Comparison of ENCODE assay signal across 13 mouse cellular contexts in the genomic region with DNA sequence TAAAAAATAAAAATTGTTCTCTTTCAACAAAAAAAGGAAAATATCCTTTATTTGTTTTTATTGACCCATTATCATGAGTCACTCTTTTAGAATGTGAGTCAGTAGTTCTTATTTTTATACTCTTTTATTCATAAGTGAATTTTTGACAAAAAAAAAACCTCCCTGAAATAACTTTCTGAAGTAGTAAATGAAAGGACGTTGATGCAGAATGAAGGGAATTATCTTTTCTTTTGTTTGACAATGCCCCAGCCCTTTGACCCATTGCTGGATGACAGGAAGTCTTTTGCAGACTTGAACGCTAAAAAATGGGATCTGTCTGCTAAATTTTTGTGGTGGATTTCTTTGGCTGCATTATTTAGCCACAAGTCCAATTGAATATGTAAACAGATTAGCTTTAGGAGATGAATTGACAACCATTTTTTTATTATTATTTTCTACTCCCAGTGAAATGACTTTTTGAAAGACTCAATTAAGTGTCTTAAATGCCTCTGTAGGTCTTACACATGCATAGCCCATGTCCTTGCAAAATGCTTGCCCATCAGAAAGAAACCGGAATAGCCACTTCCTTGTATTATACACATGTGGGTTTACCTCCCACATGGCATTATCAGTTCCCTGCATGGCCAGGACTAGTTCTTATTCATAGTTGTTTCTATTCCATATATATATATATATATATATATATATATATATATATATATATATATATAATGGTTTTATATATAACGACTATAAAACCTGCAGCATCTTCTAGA. TPM values are rescaled to one million over a fixed set of nuclear protein-coding genes. Genes with fewer than 3 reads are reported as not detected.
DNase-seq lines count a peak whose midpoint lies in the region; ATAC-seq and TF ChIP-seq lines count a peak whose summit lies in the region.
"Had no signal": no experiment of that assay in that cellular context is flagged by ENCODE, and none has a peak within 500 bp of the region (broad histone marks: within the 10 kb centered on the region; RNA-seq: fewer than 3 reads in every experiment).

No protein-coding gene starts in this region.

- ATAC-seq in forebrain, embryonic 12.5 days (ENCODE audit: low FRiP score) = no peak
- ATAC-seq in forebrain, embryonic 15.5 days (replicated peaks) = no peak
- ATAC-seq in hindbrain, embryonic 13.5 days (ENCODE audit: low FRiP score) = no peak
- ATAC-seq in hindbrain, embryonic 14.5 days (ENCODE audit: low FRiP score) = no peak
- ATAC-seq in midbrain, embryonic 12.5 days (ENCODE audit: low FRiP score, low read depth) = no peak
- ATAC-seq in midbrain, embryonic 16.5 days = no peak
- ATAC-seq in activated CD4-positive, CD25-positive, alpha-beta regulatory T cell, adult 4 months = no peak
- ATAC-seq: Patski had no signal

- H3K79me2 ChIP-seq in myocyte (ENCODE audit: control insufficient read depth, insufficient read depth) = no peaks in the 10 kb centered on the region

- no peak overlapping the region for H3K9ac ChIP-seq in forebrain, embryonic 12.5 days
- no peak overlapping the region for H3K9ac ChIP-seq in forebrain, embryonic 15.5 days (replicated peaks)
- H3K9ac ChIP-seq in hindbrain, embryonic 13.5 days = no peak overlapping the region
- no peak overlapping the region for H3K9ac ChIP-seq in hindbrain, embryonic 14.5 days
- no peak overlapping the region for H3K9ac ChIP-seq in midbrain, embryonic 12.5 days (replicated peaks)
- no peak overlapping the region for H3K9ac ChIP-seq in midbrain, embryonic 16.5 days (ENCODE audit: low read depth, low read length)
- H3K9ac ChIP-seq: forebrain, embryonic 13.5 days had no signal

- peaks cover 27% of the 10 kb centered on the region for H3K4me1 ChIP-seq in forebrain, embryonic 12.5 days
- H3K4me1 ChIP-seq in forebrain, embryonic 15.5 days = peaks cover 23% of the 10 kb centered on the region
- peaks cover 14% of the 10 kb centered on the region; the same call in 1 of the 2 replicates for H3K4me1 ChIP-seq in hindbrain, embryonic 13.5 days (replicated peaks)
- H3K4me1 ChIP-seq in hindbrain, embryonic 14.5 days (replicated peaks; ENCODE audit: control insufficient read depth, insufficient read depth, low read length) = peaks cover 11% of the 10 kb centered on the region; the same call in 1 of the 2 replicates
- peaks cover 29% of the 10 kb centered on the region for H3K4me1 ChIP-seq in midbrain, embryonic 12.5 days
- peaks cover 3% of the 10 kb centered on the region for H3K4me1 ChIP-seq in midbrain, embryonic 16.5 days (ENCODE audit: control insufficient read depth, insufficient read depth, low read length)

- WGBS in forebrain, embryonic 12.5 days = 37% methylated on average over 4 of the region's 4 CpGs
- WGBS in forebrain, embryonic 15.5 days = 42% methylated on average over 4 of the region's 4 CpGs
- WGBS in hindbrain, embryonic 13.5 days = 39% methylated on average over 4 of the region's 4 CpGs
- 41% methylated on average over 4 of the region's 4 CpGs for WGBS in hindbrain, embryonic 14.5 days
- 35% methylated on average over 4 of the region's 4 CpGs for WGBS in midbrain, embryonic 12.5 days
- WGBS in midbrain, embryonic 16.5 days = 34% methylated on average over 4 of the region's 4 CpGs

- H3K27me3 ChIP-seq in forebrain, embryonic 12.5 days = no peaks in the 10 kb centered on the region
- H3K27me3 ChIP-seq in forebrain, embryonic 15.5 days = no peaks in the 10 kb centered on the region
- H3K27me3 ChIP-seq in hindbrain, embryonic 13.5 days = no peaks in the 10 kb centered on the region
- H3K27me3 ChIP-seq in hindbrain, embryonic 14.5 days (ENCODE audit: control insufficient read depth, insufficient read depth, low read length) = no peaks in the 10 kb centered on the region
- no peaks in the 10 kb centered on the region for H3K27me3 ChIP-seq in midbrain, embryonic 12.5 days
- no peaks in the 10 kb centered on the region for H3K27me3 ChIP-seq in midbrain, embryonic 16.5 days (ENCODE audit: control insufficient read depth, insufficient read depth, low read depth, low read length)
- no peaks in the 10 kb centered on the region for H3K27me3 ChIP-seq in myocyte (ENCODE audit: control insufficient read depth, insufficient read depth, insufficient read length)
- H3K27me3 ChIP-seq: forebrain, embryonic 13.5 days; kidney, embryonic 15.5 days; Patski had no signal

- H3K9me3 ChIP-seq in forebrain, embryonic 12.5 days = no peaks in the 10 kb centered on the region
- no peaks in the 10 kb centered on the region for H3K9me3 ChIP-seq in forebrain, embryonic 15.5 days
- no peaks in the 10 kb centered on the region for H3K9me3 ChIP-seq in hindbrain, embryonic 13.5 days
- no peaks in the 10 kb centered on the region for H3K9me3 ChIP-seq in hindbrain, embryonic 14.5 days (ENCODE audit: control insufficient read depth, low read length)
- H3K9me3 ChIP-seq in midbrain, embryonic 12.5 days = no peaks in the 10 kb centered on the region
- no peaks in the 10 kb centered on the region for H3K9me3 ChIP-seq in midbrain, embryonic 16.5 days (replicated peaks; ENCODE audit: control insufficient read depth, low read length, poor library complexity, severe bottlenecking)
- H3K9me3 ChIP-seq: forebrain, embryonic 13.5 days; kidney, embryonic 15.5 days had no signal

- H3ac ChIP-seq in myocyte (ENCODE audit: control insufficient read depth, insufficient read length) = no peak overlapping the region

- TF ChIP-seq POLR2A in myocyte (IDR thresholded peaks at IDR 0.05; ENCODE audit: insufficient read length, low read depth) = no peak

- no peak overlapping the region for H3K4me3 ChIP-seq in forebrain, embryonic 12.5 days (replicated peaks)
- no peak overlapping the region for H3K4me3 ChIP-seq in forebrain, embryonic 15.5 days
- no peak overlapping the region for H3K4me3 ChIP-seq in hindbrain, embryonic 13.5 days
- no peak overlapping the region for H3K4me3 ChIP-seq in hindbrain, embryonic 14.5 days (replicated peaks; ENCODE audit: low read length)
- no peak overlapping the region for H3K4me3 ChIP-seq in midbrain, embryonic 12.5 days
- no peak overlapping the region for H3K4me3 ChIP-seq in midbrain, embryonic 16.5 days (ENCODE audit: low read depth, low read length)
- H3K4me3 ChIP-seq in myocyte = peak overlapping the region; percentile 42

- no peak overlapping the region for H3K27ac ChIP-seq in forebrain, embryonic 12.5 days
- no peak overlapping the region for H3K27ac ChIP-seq in forebrain, embryonic 15.5 days (replicated peaks)
- no peak overlapping the region for H3K27ac ChIP-seq in hindbrain, embryonic 13.5 days
- no peak overlapping the region for H3K27ac ChIP-seq in hindbrain, embryonic 14.5 days
- H3K27ac ChIP-seq in midbrain, embryonic 12.5 days (replicated peaks) = 0 out of 2 replicates have a peak overlapping the region, but pooled peaks have one; percentile 52
- no peak overlapping the region for H3K27ac ChIP-seq in midbrain, embryonic 16.5 days (ENCODE audit: low read length)
- H3K27ac ChIP-seq: liver, embryonic 14.5 days had no signal

- H3K4me2 ChIP-seq in forebrain, embryonic 12.5 days = peak overlapping the region; percentile 51; the same call in 1 of the 2 replicates
- H3K4me2 ChIP-seq in forebrain, embryonic 15.5 days (replicated peaks) = no peak overlapping the region
- peak overlapping the region; percentile 48; the same call in 1 of the 2 replicates for H3K4me2 ChIP-seq in hindbrain, embryonic 13.5 days
- no peak overlapping the region for H3K4me2 ChIP-seq in hindbrain, embryonic 14.5 days (replicated peaks)
- peak overlapping the region; percentile 51; the same call in 1 of the 2 replicates for H3K4me2 ChIP-seq in midbrain, embryonic 12.5 days (replicated peaks)
- no peak overlapping the region; the same call in 1 of the 2 replicates for H3K4me2 ChIP-seq in midbrain, embryonic 16.5 days (ENCODE audit: low read length)
- peak overlapping the region; percentile 89 for H3K4me2 ChIP-seq in myocyte (ENCODE audit: low read depth)

- H3K36me3 ChIP-seq in forebrain, embryonic 12.5 days (replicated peaks) = no peaks in the 10 kb centered on the region
- no peaks in the 10 kb centered on the region for H3K36me3 ChIP-seq in forebrain, embryonic 15.5 days
- H3K36me3 ChIP-seq in hindbrain, embryonic 13.5 days = no peaks in the 10 kb centered on the region
- H3K36me3 ChIP-seq in hindbrain, embryonic 14.5 days (replicated peaks; ENCODE audit: control insufficient read depth, insufficient read depth) = no peaks in the 10 kb centered on the region
- H3K36me3 ChIP-seq in midbrain, embryonic 12.5 days = no peaks in the 10 kb centered on the region
- H3K36me3 ChIP-seq in midbrain, embryonic 16.5 days (ENCODE audit: control insufficient read depth, insufficient read depth, low read length) = no peaks in the 10 kb centered on the region
- H3K36me3 ChIP-seq in myocyte (ENCODE audit: control insufficient read depth, insufficient read depth) = no peaks in the 10 kb centered on the region
- H3K36me3 ChIP-seq: kidney, embryonic 15.5 days had no signal

- DNase-seq in hindbrain, embryonic 14.5 days (ENCODE audit: low spot score) = no peak
- DNase-seq: thymus, adult 2 months had no signal

TF ChIP-seq in myocyte, 11 proteins besides CTCF, POLR2A, EP300 and RAD21 (continues in another document):
- TF ChIP-seq MYOG (IDR thresholded peaks at IDR 0.05; ENCODE audit: control insufficient read depth in 1 of 3, insufficient read depth in 1 of 3, insufficient read length in 2 of 3, low read depth in 2 of 3) (no peak), REST (IDR thresholded peaks at IDR 0.05; ENCODE audit: insufficient read depth, insufficient read length) (no peak), USF1 (IDR thresholded peaks at IDR 0.05; ENCODE audit: low read depth) (no peak), MYOD1 (IDR thresholded peaks at IDR 0.05; ENCODE audit: control insufficient read depth in 1 of 3, insufficient read length in 2 of 3, low read depth in 2 of 3) (no peak), MAX (IDR thresholded peaks at IDR 0.05; ENCODE audit: low read depth) (no peak), CEBPB (IDR thresholded peaks at IDR 0.05; ENCODE audit: insufficient read depth, poor library complexity, severe bottlenecking) (no peak), TCF3 (IDR thresholded peaks at IDR 0.05; ENCODE audit: insufficient read length, low read depth) (no peak), E2F4 (IDR thresholded peaks at IDR 0.05; ENCODE audit: insufficient read depth) (no peak), SRF (IDR thresholded peaks at IDR 0.05; ENCODE audit: control insufficient read depth, insufficient read length, low read depth) (no peak)

RNA-seq across cellular contexts. Expression of a gene that starts 0.5 kb away (rescaled TPM):
- 37.2 and 38.3 TPM in 2 replicates for polyA plus RNA-seq in forebrain, embryonic 12.5 days (2016; fragmentation: Nextera tagmentation; extraction: Ambion mirVana)
- 26.2 and 29.2 TPM in 2 replicates for polyA plus RNA-seq in forebrain, embryonic 15.5 days (2015; fragmentation: Nextera tagmentation; extraction: Ambion mirVana)
- polyA plus RNA-seq in hindbrain, embryonic 13.5 days (2015; fragmentation: Nextera tagmentation; extraction: Ambion mirVana) = 45.4 and 49.2 TPM in 2 replicates
- 36.9 and 41.5 TPM in 2 replicates for polyA plus RNA-seq in hindbrain, embryonic 14.5 days (2014; fragmentation: Nextera tagmentation; extraction: Ambion mirVana)
- 50.2 and 53.7 TPM in 2 replicates for polyA plus RNA-seq in midbrain, embryonic 12.5 days (2016; fragmentation: Nextera tagmentation; extraction: Ambion mirVana)
- 30.8 and 39.8 TPM in 2 replicates for polyA plus RNA-seq in midbrain, embryonic 16.5 days (2015; fragmentation: Nextera tagmentation; extraction: Ambion mirVana)
- polyA plus RNA-seq in myocyte (2012; fragmentation: generic; extraction: Trizol) = 6.6 TPM
- polyA plus RNA-seq in activated CD4-positive, CD25-positive, alpha-beta regulatory T cell, adult 4 months (2017; shearing (Covaris generic)) = 1 to 10 TPM; 2.7 TPM

Comparison
In these comparisons a context has a peak if more than half of its experiments do, and no peak if none do; other contexts are left out.
1. H3K4me2 ChIP-seq: peak in forebrain, embryonic 12.5 days (single experiment), hindbrain, embryonic 13.5 days (single experiment), midbrain, embryonic 12.5 days (single experiment) and myocyte (single experiment); none in forebrain, embryonic 15.5 days (single experiment), hindbrain, embryonic 14.5 days (single experiment) and midbrain, embryonic 16.5 days (single experiment).